Mouse (Mus musculus): ENCODE measurements around the gene Cdk7. TPM values are rescaled to one million over a fixed set of nuclear protein-coding genes. Genes with fewer than 3 reads are reported as not detected.

Gene Cdk7
- polyA plus RNA-seq, 1 experiment from 2014 or later: 78.0 TPM

DNA sequence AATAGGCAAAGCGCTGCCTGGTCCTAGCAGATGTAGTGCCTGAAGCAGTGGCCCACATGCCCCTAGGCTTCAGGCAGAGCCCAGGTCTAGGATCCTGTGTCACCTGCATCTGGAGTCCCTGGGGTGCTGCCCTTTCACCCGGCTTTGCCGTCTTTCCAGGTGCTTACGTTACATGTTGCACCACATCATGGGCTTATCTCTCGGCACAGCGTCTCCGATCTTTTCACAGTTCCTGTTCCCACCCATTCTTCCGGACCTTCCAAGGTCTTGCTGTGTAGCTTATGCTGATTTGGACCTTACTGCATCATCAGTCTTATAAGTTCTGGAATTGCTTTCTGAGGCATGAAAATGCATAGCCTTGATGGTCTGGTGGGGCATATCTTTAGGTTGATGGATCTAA is 21.8 kb upstream of the Cdk7 start:
- H3K9me3 ChIP-seq (replicated peaks; ENCODE audit: control insufficient read depth, low read length): no peaks in the 10 kb centered on the region
- H3K4me3 ChIP-seq (replicated peaks; ENCODE audit: low read length): no peak overlapping the region
- no peak overlapping the region for H3K9ac ChIP-seq (ENCODE audit: low read length)
- ATAC-seq (ENCODE audit: insufficient read depth, low FRiP score): no peak
- no peak overlapping the region for H3K4me2 ChIP-seq (ENCODE audit: low read depth, low read length)
- H3K27ac ChIP-seq (ENCODE audit: low read length): no peak overlapping the region
- H3K27me3 ChIP-seq (ENCODE audit: control insufficient read depth, insufficient read depth, low read length): no peaks in the 10 kb centered on the region
- H3K36me3 ChIP-seq (ENCODE audit: control insufficient read depth, insufficient read depth, low read length): no peaks in the 10 kb centered on the region
- 86% methylated on average over 8 of the region's 8 CpGs for WGBS
- no peaks in the 10 kb centered on the region for H3K4me1 ChIP-seq (ENCODE audit: control insufficient read depth, insufficient read depth, low read length)

DNA sequence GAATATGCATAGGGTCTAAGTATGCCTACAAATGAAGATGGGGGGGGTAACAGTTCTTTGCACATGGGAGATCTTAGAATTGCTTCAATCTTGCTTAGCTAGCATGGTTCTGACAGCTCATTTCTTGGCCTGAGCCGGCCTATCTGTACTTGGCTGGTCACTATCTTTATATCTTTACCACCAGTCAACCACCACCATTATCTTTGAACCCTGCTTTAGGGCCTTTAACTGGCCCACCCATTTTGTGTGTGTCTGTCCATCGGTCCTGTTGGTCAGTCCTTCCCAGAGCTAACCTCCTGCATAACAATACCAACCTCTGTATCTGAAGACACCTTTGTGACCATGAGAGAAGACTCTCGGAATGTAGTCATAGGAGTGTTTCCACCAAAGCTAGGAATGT is 20.7 kb upstream of the Cdk7 start:
- H3K4me3 ChIP-seq (replicated peaks; ENCODE audit: low read length): no peak overlapping the region
- WGBS: 85% methylated on average over 3 of the region's 3 CpGs
- no peak for ATAC-seq (ENCODE audit: insufficient read depth, low FRiP score)
- H3K9ac ChIP-seq (ENCODE audit: low read length): no peak overlapping the region
- H3K27me3 ChIP-seq (ENCODE audit: control insufficient read depth, insufficient read depth, low read length): no peaks in the 10 kb centered on the region
- H3K4me1 ChIP-seq (ENCODE audit: control insufficient read depth, insufficient read depth, low read length): no peaks in the 10 kb centered on the region
- H3K4me2 ChIP-seq (ENCODE audit: low read depth, low read length): no peak overlapping the region
- no peaks in the 10 kb centered on the region for H3K36me3 ChIP-seq (ENCODE audit: control insufficient read depth, insufficient read depth, low read length)
- H3K27ac ChIP-seq (ENCODE audit: low read length): no peak overlapping the region
- H3K9me3 ChIP-seq (replicated peaks; ENCODE audit: control insufficient read depth, low read length): no peaks in the 10 kb centered on the region

DNA sequence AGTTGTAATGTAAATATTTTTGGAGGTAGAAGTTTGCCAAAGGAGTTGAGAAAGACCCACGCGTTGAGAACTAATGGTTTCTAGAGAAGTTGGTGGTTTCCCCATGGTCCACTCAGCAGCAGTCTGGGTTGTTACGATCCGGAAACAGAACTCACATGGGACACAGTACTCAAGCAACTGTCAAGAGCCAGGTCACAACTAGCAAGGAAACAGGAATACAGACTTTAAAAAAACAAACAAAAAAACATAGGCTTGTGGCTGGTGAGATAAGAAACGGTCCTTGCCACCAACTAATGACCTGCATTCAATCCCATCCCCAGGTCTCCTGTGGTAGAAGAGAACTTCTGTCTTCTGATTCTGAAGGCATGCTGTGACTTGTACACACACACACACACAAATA is 20.1 kb upstream of the Cdk7 start:
- no peak overlapping the region for H3K27ac ChIP-seq (ENCODE audit: low read length)
- no peak overlapping the region for H3K4me2 ChIP-seq (ENCODE audit: low read depth, low read length)
- H3K4me3 ChIP-seq (replicated peaks; ENCODE audit: low read length): no peak overlapping the region
- H3K4me1 ChIP-seq (ENCODE audit: control insufficient read depth, insufficient read depth, low read length): no peaks in the 10 kb centered on the region
- 66% methylated on average over 5 of the region's 5 CpGs for WGBS
- H3K36me3 ChIP-seq (ENCODE audit: control insufficient read depth, insufficient read depth, low read length): no peaks in the 10 kb centered on the region
- no peak for ATAC-seq (ENCODE audit: insufficient read depth, low FRiP score)
- no peak overlapping the region for H3K9ac ChIP-seq (ENCODE audit: low read length)
- no peaks in the 10 kb centered on the region for H3K27me3 ChIP-seq (ENCODE audit: control insufficient read depth, insufficient read depth, low read length)
- no peaks in the 10 kb centered on the region for H3K9me3 ChIP-seq (replicated peaks; ENCODE audit: control insufficient read depth, low read length)

DNA sequence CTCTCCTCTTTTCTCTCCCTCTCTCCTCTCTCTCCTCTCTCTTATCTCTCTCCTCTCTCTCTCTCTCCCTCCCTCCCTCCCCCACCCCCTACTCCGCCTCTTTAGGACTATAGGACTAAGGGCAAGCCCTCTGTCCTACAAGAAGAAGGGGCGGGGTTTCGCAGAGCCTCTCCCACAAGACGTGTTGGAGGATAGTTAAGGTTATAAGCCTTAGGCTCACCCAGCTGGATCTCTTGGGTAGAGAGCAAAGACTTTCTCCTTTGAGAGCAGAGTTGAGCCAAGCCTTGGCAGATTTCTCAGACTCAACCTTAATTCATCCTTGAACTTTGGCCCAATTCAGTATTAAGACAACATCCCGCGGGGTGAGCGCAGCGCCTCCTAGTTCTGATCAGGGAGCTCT is 17.9 kb upstream of the Cdk7 start:
- Histone ChIP-seq H3K9me3 (replicated peaks; ENCODE audit: control insufficient read depth, low read length) (no peaks in the 10 kb centered on the region), H3K36me3 (ENCODE audit: control insufficient read depth, insufficient read depth, low read length) (no peaks in the 10 kb centered on the region), H3K4me3 (replicated peaks; ENCODE audit: low read length) (no peak overlapping the region), H3K9ac (ENCODE audit: low read length) (no peak overlapping the region), H3K27ac (ENCODE audit: low read length) (no peak overlapping the region), H3K4me1 (ENCODE audit: control insufficient read depth, insufficient read depth, low read length) (peaks cover 4% of the 10 kb centered on the region), H3K4me2 (ENCODE audit: low read depth, low read length) (no peak overlapping the region), H3K27me3 (ENCODE audit: control insufficient read depth, insufficient read depth, low read length) (no peaks in the 10 kb centered on the region)
- WGBS: 50% methylated on average over 8 of the region's 8 CpGs
- ATAC-seq (ENCODE audit: insufficient read depth, low FRiP score): no peak

DNA sequence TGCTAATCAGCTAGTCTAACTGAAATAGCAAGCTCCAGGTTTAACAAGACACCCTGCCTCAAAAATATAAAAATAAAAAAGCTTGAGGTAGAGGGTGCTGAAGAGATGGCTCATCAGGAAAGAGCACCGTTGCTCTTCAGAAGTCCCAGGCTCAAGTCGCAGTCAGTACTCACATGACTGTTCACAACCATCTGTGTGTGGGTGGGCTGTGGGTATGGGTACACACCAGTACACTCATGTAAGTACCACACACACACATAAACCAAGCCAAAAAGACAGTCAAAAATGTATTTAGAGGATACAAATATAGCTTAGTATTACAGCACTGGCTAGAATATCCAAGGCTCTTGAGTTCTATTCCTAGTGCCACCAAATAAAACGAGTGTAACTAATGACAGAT is 15.4 kb upstream of the Cdk7 start:
- no peak for ATAC-seq (ENCODE audit: insufficient read depth, low FRiP score)
- WGBS: 84% methylated on average over 3 of the region's 3 CpGs
- Histone ChIP-seq H3K4me2 (ENCODE audit: low read depth, low read length) (no peak overlapping the region), H3K9ac (ENCODE audit: low read length) (no peak overlapping the region), H3K4me1 (ENCODE audit: control insufficient read depth, insufficient read depth, low read length) (peaks cover 11% of the 10 kb centered on the region), H3K27ac (ENCODE audit: low read length) (no peak overlapping the region), H3K4me3 (replicated peaks; ENCODE audit: low read length) (no peak overlapping the region), H3K9me3 (replicated peaks; ENCODE audit: control insufficient read depth, low read length) (no peaks in the 10 kb centered on the region), H3K27me3 (ENCODE audit: control insufficient read depth, insufficient read depth, low read length) (no peaks in the 10 kb centered on the region), H3K36me3 (ENCODE audit: control insufficient read depth, insufficient read depth, low read length) (no peaks in the 10 kb centered on the region)

DNA sequence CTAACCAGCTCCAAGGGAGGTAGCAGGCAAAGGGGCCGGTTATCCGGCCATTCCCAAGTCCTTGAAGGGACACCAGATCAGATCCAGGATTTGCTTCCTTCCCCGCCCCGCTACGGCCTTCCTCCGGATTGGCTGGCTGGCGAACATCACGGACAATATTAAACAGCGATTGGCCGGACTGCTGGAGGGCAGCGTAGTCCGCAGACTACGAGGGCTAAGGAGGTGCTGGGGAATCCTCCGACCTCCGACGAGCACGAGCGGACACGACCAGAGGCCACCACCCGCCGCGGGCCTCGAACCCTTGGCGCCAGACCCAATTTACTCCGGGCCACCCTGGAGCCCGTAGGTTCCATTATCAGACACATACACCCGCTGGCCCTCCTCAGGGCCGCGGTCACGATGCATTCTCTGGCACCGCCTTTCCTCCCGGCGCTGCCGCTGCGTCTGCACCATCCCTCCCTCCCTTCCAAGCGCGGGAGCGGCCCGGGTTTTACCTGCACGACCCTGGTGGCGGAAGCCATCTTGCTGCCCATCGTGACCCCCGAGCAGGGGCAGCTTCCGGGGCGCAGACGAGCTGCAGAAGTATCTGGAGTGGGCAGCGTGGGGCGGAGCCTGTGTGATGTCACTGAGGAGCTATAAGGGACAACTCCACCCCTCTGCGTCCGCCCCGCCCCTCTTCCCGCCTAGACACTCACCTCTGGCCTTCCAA is 13.5 kb upstream of the Cdk7 start, which contains the start of gene Mrps36:
Gene Mrps36 (minus strand): TSS at position 624 of the 709 bp plus-strand sequence.
- H3K36me3 ChIP-seq (ENCODE audit: control insufficient read depth, insufficient read depth, low read length): no peaks in the 10 kb centered on the region
- under 1% methylated on average over 52 of the region's 52 CpGs for WGBS
- peak; percentile 95 for ATAC-seq (ENCODE audit: insufficient read depth, low FRiP score)

DNA sequence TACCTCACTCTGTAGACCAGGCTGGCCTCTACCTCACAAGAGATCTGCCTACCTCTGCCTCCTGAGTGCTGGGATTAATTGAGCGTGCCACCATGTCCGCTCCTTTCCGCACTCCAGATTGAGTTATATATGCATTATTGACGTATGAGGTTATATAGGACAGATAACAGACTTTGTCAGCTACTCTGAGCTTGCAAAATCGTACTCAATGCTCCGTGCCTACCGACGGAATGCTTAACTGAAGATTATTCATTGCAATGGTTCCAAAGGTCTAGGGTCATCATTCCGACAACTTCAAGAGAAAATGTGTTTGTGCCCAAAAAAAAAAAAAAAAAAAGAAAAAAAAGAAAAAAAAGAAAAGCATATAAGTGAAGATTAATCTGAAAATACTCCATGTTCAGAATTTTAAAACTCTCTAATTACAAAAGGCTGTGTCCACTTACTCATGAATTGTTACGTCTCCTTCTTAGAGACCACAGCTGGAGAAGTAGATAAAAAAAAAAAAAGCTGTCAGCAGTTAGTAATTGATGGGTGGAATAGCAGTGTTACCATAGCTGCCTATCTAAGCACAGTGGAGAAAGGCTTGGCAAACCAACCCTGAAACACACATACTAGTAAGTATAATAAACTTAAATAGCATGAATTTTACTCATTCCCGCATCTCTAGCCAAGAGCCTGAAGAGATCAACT is 12.8 kb upstream of the Cdk7 start:
- 42% methylated on average over 11 of the region's 11 CpGs for WGBS
- ATAC-seq (ENCODE audit: insufficient read depth, low FRiP score): peak; percentile 19
- peak overlapping the region; percentile 98 for H3K27ac ChIP-seq (ENCODE audit: low read length)
- H3K4me1 ChIP-seq (ENCODE audit: control insufficient read depth, insufficient read depth, low read length): peaks cover 11% of the 10 kb centered on the region
- no peaks in the 10 kb centered on the region for H3K36me3 ChIP-seq (ENCODE audit: control insufficient read depth, insufficient read depth, low read length)
- H3K27me3 ChIP-seq (ENCODE audit: control insufficient read depth, insufficient read depth, low read length): no peaks in the 10 kb centered on the region
- peak overlapping the region; percentile 68 for H3K4me2 ChIP-seq (ENCODE audit: low read depth, low read length)
- no peaks in the 10 kb centered on the region for H3K9me3 ChIP-seq (replicated peaks; ENCODE audit: control insufficient read depth, low read length)
- peak overlapping the region; percentile 94 for H3K4me3 ChIP-seq (replicated peaks; ENCODE audit: low read length)
- H3K9ac ChIP-seq (ENCODE audit: low read length): peak overlapping the region; percentile 93

More for the DNA sequence above, 13.5 kb upstream of the Cdk7 start, which contains the start of gene Mrps36:
- Histone ChIP-seq H3K9ac (ENCODE audit: low read length) (peak within 1 kb of the TSS; percentile 93), H3K27ac (ENCODE audit: low read length) (peak within 1 kb of the TSS; percentile 98), H3K4me1 (ENCODE audit: control insufficient read depth, insufficient read depth, low read length) (peaks cover 11% of the 10 kb centered on the region), H3K4me2 (ENCODE audit: low read depth, low read length) (peak within 1 kb of the TSS; percentile 68), H3K4me3 (replicated peaks; ENCODE audit: low read length) (peak within 1 kb of the TSS; percentile 94), H3K9me3 (replicated peaks; ENCODE audit: control insufficient read depth, low read length) (no peaks in the 10 kb centered on the region), H3K27me3 (ENCODE audit: control insufficient read depth, insufficient read depth, low read length) (no peaks in the 10 kb centered on the region)

DNA sequence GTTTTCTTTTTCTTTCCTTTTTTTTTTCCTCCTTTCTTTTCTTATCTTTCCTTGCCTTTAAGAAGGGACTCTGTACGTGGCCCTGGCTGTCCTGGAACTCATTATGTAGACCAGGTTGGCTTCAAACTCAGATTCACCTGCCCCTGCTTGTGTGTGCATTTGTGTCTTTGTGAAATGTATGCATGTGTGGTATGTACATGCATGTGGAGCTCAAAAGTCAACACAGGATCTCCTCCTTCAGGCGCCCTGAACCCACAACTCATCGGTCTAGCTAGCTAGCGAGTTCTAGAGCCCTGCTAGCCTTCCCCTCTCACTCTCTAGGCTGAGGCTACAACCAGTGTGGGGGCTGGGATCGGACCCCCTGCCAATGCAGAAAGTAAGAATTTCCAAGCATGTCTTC is 12.1 kb upstream of the Cdk7 start:
- Histone ChIP-seq H3K9ac (ENCODE audit: low read length) (no peak overlapping the region), H3K4me3 (replicated peaks; ENCODE audit: low read length) (no peak overlapping the region; the same call in 1 of the 2 replicates), H3K9me3 (replicated peaks; ENCODE audit: control insufficient read depth, low read length) (no peaks in the 10 kb centered on the region), H3K4me2 (ENCODE audit: low read depth, low read length) (0 out of 2 replicates have a peak overlapping the region, but pooled peaks have one; percentile 68), H3K4me1 (ENCODE audit: control insufficient read depth, insufficient read depth, low read length) (peaks cover 11% of the 10 kb centered on the region), H3K27me3 (ENCODE audit: control insufficient read depth, insufficient read depth, low read length) (no peaks in the 10 kb centered on the region), H3K36me3 (ENCODE audit: control insufficient read depth, insufficient read depth, low read length) (no peaks in the 10 kb centered on the region), H3K27ac (ENCODE audit: low read length) (no peak overlapping the region)
- no peak for ATAC-seq (ENCODE audit: insufficient read depth, low FRiP score)
- 83% methylated on average over 5 of the region's 5 CpGs for WGBS

DNA sequence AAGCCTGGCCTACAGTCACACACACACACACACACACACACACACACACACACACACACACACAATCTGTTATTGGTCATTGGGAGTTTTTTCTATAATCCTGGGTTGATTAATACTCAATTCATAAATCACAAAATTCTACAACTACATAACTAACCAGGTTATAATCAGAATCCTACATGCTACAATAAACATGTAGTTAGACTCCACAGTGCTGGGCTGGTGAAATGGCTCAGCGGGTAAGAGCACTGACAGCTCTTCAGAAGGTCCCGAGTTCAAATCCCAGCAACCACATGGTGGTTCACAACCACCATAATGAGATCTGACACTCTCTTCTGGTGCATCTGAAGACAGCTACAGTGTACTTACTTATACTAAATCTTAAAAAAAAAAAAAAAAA is 2.0 kb upstream of the Cdk7 start:
- H3K4me3 ChIP-seq (replicated peaks; ENCODE audit: low read length): no peak overlapping the region
- H3K9ac ChIP-seq (ENCODE audit: low read length): no peak overlapping the region
- H3K4me1 ChIP-seq (ENCODE audit: control insufficient read depth, insufficient read depth, low read length): peaks cover 11% of the 10 kb centered on the region
- H3K36me3 ChIP-seq (ENCODE audit: control insufficient read depth, insufficient read depth, low read length): peaks cover 5% of the 10 kb centered on the region
- H3K27me3 ChIP-seq (ENCODE audit: control insufficient read depth, insufficient read depth, low read length): no peaks in the 10 kb centered on the region
- ATAC-seq (ENCODE audit: insufficient read depth, low FRiP score): no peak
- H3K9me3 ChIP-seq (replicated peaks; ENCODE audit: control insufficient read depth, low read length): no peaks in the 10 kb centered on the region
- WGBS: 92% methylated on average over 2 of the region's 2 CpGs
- H3K4me2 ChIP-seq (ENCODE audit: low read depth, low read length): no peak overlapping the region
- no peak overlapping the region for H3K27ac ChIP-seq (ENCODE audit: low read length)
